In genomic region chr9:56938374-56938773, GRCm38 (mm10) we compare ENCODE assay signal across 8 mouse cellular contexts. TPM values are rescaled to one million over a fixed set of nuclear protein-coding genes. Genes with fewer than 3 reads are reported as not detected.
DNase-seq lines count a peak whose midpoint lies in the region; ATAC-seq and TF ChIP-seq lines count a peak whose summit lies in the region.

No protein-coding gene starts in this region.

- no peak overlapping the region for H3K27ac ChIP-seq in cerebellum, adult 2 months (ENCODE audit: insufficient read depth, low read length)
- no peak overlapping the region; the same call in 1 of the 2 replicates for H3K27ac ChIP-seq in embryonic facial prominence, embryonic 13.5 days
- H3K27ac ChIP-seq in hindbrain, embryonic 14.5 days, result no peak overlapping the region
- peak overlapping the region; percentile 86 for H3K27ac ChIP-seq in liver, embryonic 15.5 days (replicated peaks)
- H3K27ac ChIP-seq in small intestine, adult 2 months (ENCODE audit: insufficient read depth, low read depth, low read length), result peak overlapping the region; percentile 90

- H3K27me3 ChIP-seq in cerebellum, adult 2 months (ENCODE audit: control insufficient read depth, insufficient read depth, low read length), result no peaks in the 10 kb centered on the region
- no peaks in the 10 kb centered on the region for H3K27me3 ChIP-seq in embryonic facial prominence, embryonic 13.5 days
- H3K27me3 ChIP-seq in hindbrain, embryonic 14.5 days (ENCODE audit: control insufficient read depth, insufficient read depth, low read length), result no peaks in the 10 kb centered on the region
- no peaks in the 10 kb centered on the region for H3K27me3 ChIP-seq in liver, embryonic 15.5 days
- no peaks in the 10 kb centered on the region for H3K27me3 ChIP-seq in small intestine, adult 2 months (ENCODE audit: control insufficient read depth, insufficient read depth, low read length)

- H3K9ac ChIP-seq in embryonic facial prominence, embryonic 13.5 days, result peak overlapping the region; percentile 93
- peak overlapping the region; percentile 76 for H3K9ac ChIP-seq in hindbrain, embryonic 14.5 days
- H3K9ac ChIP-seq in liver, embryonic 15.5 days, result peak overlapping the region; percentile 82

- TF ChIP-seq CTCF in cerebellum, adult 2 months (IDR thresholded peaks at IDR 0.05; ENCODE audit: borderline replicate concordance, insufficient read depth, low read depth, low read length), result no peak
- no peak for TF ChIP-seq CTCF in small intestine, adult 2 months (IDR thresholded peaks at IDR 0.05; ENCODE audit: extremely low read depth, insufficient read length, insufficient replicate concordance, low read depth, low read length)

- ATAC-seq in embryonic facial prominence, embryonic 13.5 days (ENCODE audit: insufficient number of reproducible peaks, insufficient read depth, low FRiP score, low TSS enrichment, low read depth), result no peak
- ATAC-seq in hindbrain, embryonic 14.5 days (ENCODE audit: low FRiP score), result no peak
- no peak for ATAC-seq in liver, embryonic 15.5 days (ENCODE audit: insufficient read depth)

- no peaks in the 10 kb centered on the region for H3K36me3 ChIP-seq in embryonic facial prominence, embryonic 13.5 days
- H3K36me3 ChIP-seq in hindbrain, embryonic 14.5 days (replicated peaks; ENCODE audit: control insufficient read depth, insufficient read depth), result no peaks in the 10 kb centered on the region
- H3K36me3 ChIP-seq in liver, embryonic 15.5 days (replicated peaks), result no peaks in the 10 kb centered on the region
- H3K36me3 ChIP-seq in small intestine, adult 2 months (ENCODE audit: control insufficient read depth, insufficient read depth, low read length), result 0 out of 2 replicates have a peak, but pooled peaks cover 4% of the 10 kb centered on the region

- no peak for TF ChIP-seq POLR2A in cerebellum, adult 2 months (IDR thresholded peaks at IDR 0.05; ENCODE audit: borderline replicate concordance, insufficient read depth, low read length)
- no peak for TF ChIP-seq POLR2A in small intestine, adult 2 months (IDR thresholded peaks at IDR 0.05; ENCODE audit: low read depth, low read length)

- no peaks in the 10 kb centered on the region for H3K9me3 ChIP-seq in embryonic facial prominence, embryonic 13.5 days
- no peaks in the 10 kb centered on the region for H3K9me3 ChIP-seq in hindbrain, embryonic 14.5 days (ENCODE audit: control insufficient read depth, low read length)
- H3K9me3 ChIP-seq in liver, embryonic 15.5 days (replicated peaks), result no peaks in the 10 kb centered on the region

- H3K4me1 ChIP-seq in cerebellum, adult 2 months (ENCODE audit: control insufficient read depth, insufficient read depth, low read length), result peaks cover 3% of the 10 kb centered on the region; the same call in 1 of the 2 replicates
- H3K4me1 ChIP-seq in embryonic facial prominence, embryonic 13.5 days, result peaks cover 13% of the 10 kb centered on the region
- peaks cover 16% of the 10 kb centered on the region for H3K4me1 ChIP-seq in hindbrain, embryonic 14.5 days (replicated peaks; ENCODE audit: control insufficient read depth, insufficient read depth, low read length)
- peaks cover 32% of the 10 kb centered on the region for H3K4me1 ChIP-seq in liver, embryonic 15.5 days (replicated peaks)
- peaks cover 4% of the 10 kb centered on the region; the same call in 1 of the 2 replicates for H3K4me1 ChIP-seq in small intestine, adult 2 months (ENCODE audit: control insufficient read depth, insufficient read depth, insufficient read length, low read length)

- 0% methylated on average over 7 of the region's 7 CpGs for WGBS in cerebellum, adult 2 months
- 2% methylated on average over 7 of the region's 7 CpGs for WGBS in embryonic facial prominence, embryonic 13.5 days
- 10% methylated on average over 7 of the region's 7 CpGs for WGBS in hindbrain, embryonic 14.5 days
- WGBS in liver, embryonic 15.5 days (ENCODE audit: insufficient replicate concordance), result 0% methylated on average over 7 of the region's 7 CpGs
- WGBS in small intestine, adult 2 months, result under 1% methylated on average over 7 of the region's 7 CpGs

- peak overlapping the region; percentile 83 for H3K4me2 ChIP-seq in embryonic facial prominence, embryonic 13.5 days
- peak overlapping the region; percentile 76 for H3K4me2 ChIP-seq in hindbrain, embryonic 14.5 days (replicated peaks)
- peak overlapping the region; percentile 93 for H3K4me2 ChIP-seq in liver, embryonic 15.5 days

- peak overlapping the region; percentile 86 for H3K4me3 ChIP-seq in cerebellum, adult 2 months (replicated peaks; ENCODE audit: insufficient read depth, low read depth, low read length)
- H3K4me3 ChIP-seq in embryonic facial prominence, embryonic 13.5 days, result peak overlapping the region; percentile 82
- peak overlapping the region; percentile 70 for H3K4me3 ChIP-seq in hindbrain, embryonic 14.5 days (replicated peaks; ENCODE audit: low read length)
- H3K4me3 ChIP-seq in liver, embryonic 15.5 days (replicated peaks), result peak overlapping the region; percentile 85
- H3K4me3 ChIP-seq in small intestine, adult 2 months (ENCODE audit: low read depth, low read length), result peak overlapping the region; percentile 52

- DNase-seq in cerebellum, adult 2 months, result no peak
- no peak for DNase-seq in cerebellum, postnatal 14 days
- no peak for DNase-seq in hindbrain, embryonic 14.5 days (ENCODE audit: low spot score)
- no peak for DNase-seq in thymus, postnatal 10 days (ENCODE audit: low spot score in 2 of 2)
- DNase-seq in spleen, adult 18-20 months, result no peak

RNA-seq across cellular contexts. Expression of gene Imp3, which starts 1.1 kb away (rescaled TPM):
- 89.3 and 93.8 TPM in 2 replicates for polyA plus RNA-seq in cerebellum, adult 2 months (2012; rRNA removed)
- polyA plus RNA-seq in embryonic facial prominence, embryonic 13.5 days (2015; fragmentation: Nextera tagmentation; extraction: Ambion mirVana), result 88.1 and 93.9 TPM in 2 replicates
- 73.4 and 78.1 TPM in 2 replicates for polyA plus RNA-seq in hindbrain, embryonic 14.5 days (2014; fragmentation: Nextera tagmentation; extraction: Ambion mirVana)
- polyA plus RNA-seq in liver, embryonic 15.5 days (2015; fragmentation: Nextera tagmentation; extraction: Ambion mirVana), result 40.3 and 42.6 TPM in 2 replicates
- 144 and 233 TPM in 2 replicates for polyA plus RNA-seq in small intestine, adult 2 months (2012; rRNA removed)

RNA-seq across cellular contexts. Expression of gene Snx33, which starts 10.2 kb away (rescaled TPM):
- 8.4 and 10.3 TPM in 2 replicates for polyA plus RNA-seq in cerebellum, adult 2 months (2012; rRNA removed)
- polyA plus RNA-seq in embryonic facial prominence, embryonic 13.5 days (2015; fragmentation: Nextera tagmentation; extraction: Ambion mirVana), result 11.5 and 13.1 TPM in 2 replicates
- 2.1 and 2.4 TPM in 2 replicates for polyA plus RNA-seq in hindbrain, embryonic 14.5 days (2014; fragmentation: Nextera tagmentation; extraction: Ambion mirVana)
- polyA plus RNA-seq in liver, embryonic 15.5 days (2015; fragmentation: Nextera tagmentation; extraction: Ambion mirVana), result 1.3 and 1.6 TPM in 2 replicates
- 2.7 and 3.8 TPM in 2 replicates for polyA plus RNA-seq in small intestine, adult 2 months (2012; rRNA removed)

RNA-seq across cellular contexts. Expression of gene Snupn, which starts 12.3 kb away (rescaled TPM):
- 16.3 and 17.6 TPM in 2 replicates for polyA plus RNA-seq in cerebellum, adult 2 months (2012; rRNA removed)
- polyA plus RNA-seq in embryonic facial prominence, embryonic 13.5 days (2015; fragmentation: Nextera tagmentation; extraction: Ambion mirVana), result 26.9 and 31.8 TPM in 2 replicates
- 23.4 and 26.0 TPM in 2 replicates for polyA plus RNA-seq in hindbrain, embryonic 14.5 days (2014; fragmentation: Nextera tagmentation; extraction: Ambion mirVana)
- 8.3 and 8.4 TPM in 2 replicates for polyA plus RNA-seq in liver, embryonic 15.5 days (2015; fragmentation: Nextera tagmentation; extraction: Ambion mirVana)
- 1.1 and 2.0 TPM in 2 replicates for polyA plus RNA-seq in small intestine, adult 2 months (2012; rRNA removed)

RNA-seq across cellular contexts. Expression of gene Ptpn9, which starts 56.3 kb away (rescaled TPM):
- polyA plus RNA-seq in cerebellum, adult 2 months (2012; rRNA removed), result 19.2 and 20.5 TPM in 2 replicates
- polyA plus RNA-seq in embryonic facial prominence, embryonic 13.5 days (2015; fragmentation: Nextera tagmentation; extraction: Ambion mirVana), result 28.6 and 30.7 TPM in 2 replicates
- 35.0 and 39.4 TPM in 2 replicates for polyA plus RNA-seq in hindbrain, embryonic 14.5 days (2014; fragmentation: Nextera tagmentation; extraction: Ambion mirVana)
- 3.1 and 3.5 TPM in 2 replicates for polyA plus RNA-seq in liver, embryonic 15.5 days (2015; fragmentation: Nextera tagmentation; extraction: Ambion mirVana)
- 12.6 and 24.5 TPM in 2 replicates for polyA plus RNA-seq in small intestine, adult 2 months (2012; rRNA removed)

Comparison
In these comparisons a context has a peak if more than half of its experiments do, and no peak if none do; other contexts are left out.
1. H3K27ac ChIP-seq: peak in liver, embryonic 15.5 days (single experiment) and small intestine, adult 2 months (single experiment); none in cerebellum, adult 2 months (single experiment), embryonic facial prominence, embryonic 13.5 days (single experiment) and hindbrain, embryonic 14.5 days (single experiment).
2. Peak in every context shown above with its lines, with median percentiles within 50 percentile points of each other: H3K4me3 ChIP-seq, H3K4me2 ChIP-seq and H3K9ac ChIP-seq.